Mouse (Mus musculus) stomach, embryonic 14.5 days (tissue): ENCODE measurements around the gene Agrn. TPM values are rescaled to one million over a fixed set of nuclear protein-coding genes. Genes with fewer than 3 reads are reported as not detected.

Experiments used
- ATAC-seq: fragments of 200-750 bp; cut with Nextera tagmentation; 2 replicates; pipeline ENCODE4 v1.8.0; 2017; ENCODE audit warnings: low read depth, moderate TSS enrichment; ENCODE audit not compliant: insufficient number of reproducible peaks, insufficient read depth, low FRiP score
- H3K27ac ChIP-seq: fragments of 300-500 bp; sonication (generic); 2 replicates; pipeline ENCODE4 v1.5.1; 2014; ENCODE audit warnings: mild to moderate bottlenecking, low read length, moderate library complexity, mixed read lengths
- H3K27me3 ChIP-seq: fragments of 300-500 bp; sonication (generic); 2 replicates; pipeline ENCODE4 v1.6.1; 2014; ENCODE audit warnings: low read length, control low read depth, mixed read lengths; ENCODE audit not compliant: control insufficient read depth, insufficient read depth
- H3K36me3 ChIP-seq: fragments of 300-500 bp; sonication (generic); 2 replicates; pipeline ENCODE4 v1.6.1; 2014; ENCODE audit warnings: mild to moderate bottlenecking, control low read depth, low read length, moderate library complexity, mixed read lengths; ENCODE audit not compliant: control insufficient read depth, insufficient read depth
- H3K4me1 ChIP-seq: fragments of 300-500 bp; sonication (generic); 2 replicates; pipeline ENCODE4 v1.6.1; 2014; ENCODE audit warnings: low read length, control low read depth, mixed read lengths; ENCODE audit not compliant: control insufficient read depth, insufficient read depth
- H3K4me2 ChIP-seq: fragments of 300-500 bp; sonication (generic); replicated peaks from 2 replicates; pipeline ENCODE4 v1.6.1; 2014; ENCODE audit warnings: low read depth, low read length, control low read depth
- H3K4me3 ChIP-seq: fragments of 300-500 bp; sonication (generic); 2 replicates; pipeline ENCODE4 v1.5.1; 2014; ENCODE audit warnings: low read depth, low read length, control low read depth
- H3K9ac ChIP-seq: fragments of 300-500 bp; sonication (generic); replicated peaks from 2 replicates; pipeline ENCODE4 v1.6.1; 2014; ENCODE audit warnings: low read depth, mild to moderate bottlenecking, control low read depth, low read length, moderate library complexity, mixed read lengths
- H3K9me3 ChIP-seq: fragments of 300-500 bp; sonication (generic); 2 replicates; pipeline ENCODE4 v1.6.1; 2016; ENCODE audit warnings: low read depth, low read length, control low read depth; ENCODE audit not compliant: control insufficient read depth
- WGBS: fragments of 180-500 bp; shearing (Covaris S2); extraction: QIAGEN DNeasy Blood & Tissue Kit; methylation state at CpG from one replicate; pipeline ENCODE4 v1.1.7; 2014; 5-methylcytosine and 5-hydroxymethylcytosine counted together
- microRNA-seq: library from miRNA; unstranded; fragments of <30 nt; microRNA quantifications from one replicate; pipeline ENCODE4, GENCODE M21; 2016
- polyA plus RNA-seq: library from polyadenylated mRNA; unstranded; fragments of >200 nt; fragmentation: Nextera tagmentation; extraction: Ambion mirVana; gene quantifications from 2 replicates; pipeline ENCODE4 v1.2.1, GENCODE M21; 2014

Agrn gene
- polyA plus RNA-seq, 1 experiment from 2014 or later = 83.0 TPM

- no peak for ATAC-seq
- no peaks in the 10 kb centered on the region for H3K36me3 ChIP-seq
- no peaks in the 10 kb centered on the region for H3K4me1 ChIP-seq
- no peaks in the 10 kb centered on the region for H3K9me3 ChIP-seq
- H3K9ac ChIP-seq = no peak overlapping the region
- 78% methylated on average over 10 of the region's 10 CpGs for WGBS
- no peak overlapping the region for H3K4me3 ChIP-seq
- H3K4me2 ChIP-seq = no peak overlapping the region
- H3K27me3 ChIP-seq = no peaks in the 10 kb centered on the region
- no peak overlapping the region for H3K27ac ChIP-seq
Measured at GRCm38 (mm10) chr4:156130940-156131339, 66.3 kb downstream of the Agrn start.

DNA sequence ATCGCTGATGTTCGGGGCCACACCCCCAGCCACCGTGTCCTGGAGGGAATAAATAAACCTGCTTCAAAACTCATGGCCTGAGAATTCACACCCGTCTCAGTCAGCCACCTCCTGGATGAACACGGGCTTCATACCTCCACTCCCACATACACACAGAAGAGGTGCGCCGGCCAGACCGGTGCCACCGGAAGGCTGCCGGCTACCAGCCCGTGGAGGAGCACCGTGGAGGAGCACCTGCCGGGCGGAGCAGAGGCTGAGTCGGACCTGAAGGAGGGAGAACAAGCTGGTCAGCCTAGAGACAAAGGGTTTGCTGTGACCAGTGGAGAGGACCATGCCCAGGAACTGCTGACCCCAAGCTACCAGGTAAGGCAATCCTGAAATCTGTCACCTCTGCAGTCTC is 66.9 kb downstream of the Agrn start, which contains the start of gene Rnf223:
TSS of gene Rnf223 (plus strand) at position 78 of the 400 bp plus-strand sequence.
- H3K4me3 ChIP-seq = no peak within 1 kb of the TSS
- H3K4me2 ChIP-seq = no peak within 1 kb of the TSS
- WGBS = 77% methylated on average over 15 of the region's 15 CpGs
- no peaks in the 10 kb centered on the region for H3K4me1 ChIP-seq
- no peak for ATAC-seq
- no peaks in the 10 kb centered on the region for H3K27me3 ChIP-seq
- peaks cover 5% of the 10 kb centered on the region; the same call in 1 of the 2 replicates for H3K36me3 ChIP-seq
- no peak within 1 kb of the TSS for H3K27ac ChIP-seq
- no peak within 1 kb of the TSS for H3K9ac ChIP-seq
- no peaks in the 10 kb centered on the region for H3K9me3 ChIP-seq

GRCm38 (mm10) chr4:156128746-156129145 is 68.5 kb downstream of the Agrn start:
- Histone ChIP-seq H3K27ac (no peak overlapping the region), H3K9ac (no peak overlapping the region), H3K4me3 (no peak overlapping the region), H3K4me2 (no peak overlapping the region), H3K27me3 (no peaks in the 10 kb centered on the region), H3K36me3 (peaks cover 10% of the 10 kb centered on the region), H3K4me1 (no peaks in the 10 kb centered on the region), H3K9me3 (no peaks in the 10 kb centered on the region)
- WGBS = 79% methylated on average over 5 of the region's 5 CpGs
- no peak for ATAC-seq

DNA sequence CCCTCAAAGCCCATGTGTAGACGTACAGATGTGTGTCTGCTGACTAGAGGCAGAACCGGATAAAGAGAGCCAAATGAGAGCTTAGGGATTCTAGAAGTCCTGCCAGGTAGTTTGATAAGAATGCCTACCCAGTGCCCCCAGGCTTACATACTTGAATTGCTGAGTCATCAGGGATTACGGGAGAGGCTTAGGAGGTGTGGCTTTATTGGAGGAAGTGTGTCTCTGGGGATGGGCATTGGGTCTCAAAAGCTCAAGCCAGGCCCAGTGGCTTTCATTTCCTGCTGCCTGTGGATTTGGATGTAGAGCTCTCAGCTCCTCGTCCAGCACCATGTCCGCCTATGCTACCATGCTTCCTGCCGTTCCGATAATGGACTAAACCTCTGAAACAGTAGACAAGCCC is 70.4 kb downstream of the Agrn start:
- Histone ChIP-seq H3K9ac (no peak overlapping the region), H3K4me2 (no peak overlapping the region), H3K27me3 (no peaks in the 10 kb centered on the region), H3K4me3 (no peak overlapping the region), H3K27ac (no peak overlapping the region), H3K4me1 (no peaks in the 10 kb centered on the region), H3K9me3 (no peaks in the 10 kb centered on the region), H3K36me3 (peaks cover 29% of the 10 kb centered on the region)
- WGBS = 90% methylated on average over 7 of the region's 7 CpGs
- ATAC-seq = no peak

GRCm38 (mm10) chr4:156125393-156125792 is 71.9 kb downstream of the Agrn start:
- no peaks in the 10 kb centered on the region for H3K9me3 ChIP-seq
- no peak for ATAC-seq
- H3K9ac ChIP-seq = no peak overlapping the region
- H3K36me3 ChIP-seq = peaks cover 42% of the 10 kb centered on the region
- no peaks in the 10 kb centered on the region for H3K27me3 ChIP-seq
- WGBS = 95% methylated on average over 6 of the region's 6 CpGs
- no peak overlapping the region for H3K4me3 ChIP-seq
- H3K4me2 ChIP-seq = no peak overlapping the region
- no peaks in the 10 kb centered on the region for H3K4me1 ChIP-seq
- no peak overlapping the region for H3K27ac ChIP-seq

DNA sequence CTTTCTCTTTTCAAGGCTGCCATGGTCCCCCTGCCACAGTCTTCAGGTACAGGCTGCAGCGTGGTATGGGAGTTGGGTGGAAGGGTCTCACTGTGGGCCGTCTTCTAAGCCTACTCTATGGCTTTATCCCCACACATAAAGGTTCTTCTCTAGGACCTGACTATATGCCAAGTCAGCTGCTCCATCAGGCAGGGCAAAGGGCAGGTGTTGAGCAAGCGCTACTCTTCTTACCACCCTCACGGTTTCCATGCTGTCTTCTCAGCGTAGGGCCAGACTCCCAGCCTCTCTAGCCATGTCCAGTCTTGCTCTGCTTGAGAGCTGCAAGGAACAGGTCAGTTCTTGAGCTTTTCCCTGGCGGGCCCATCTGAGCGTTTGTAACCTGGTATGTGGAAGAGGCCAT is 73.2 kb downstream of the Agrn start:
- Histone ChIP-seq H3K9ac (no peak overlapping the region), H3K27me3 (no peaks in the 10 kb centered on the region), H3K9me3 (no peaks in the 10 kb centered on the region), H3K4me1 (no peaks in the 10 kb centered on the region), H3K4me3 (no peak overlapping the region), H3K27ac (no peak overlapping the region), H3K36me3 (peaks cover 54% of the 10 kb centered on the region), H3K4me2 (no peak overlapping the region)
- 93% methylated on average over 7 of the region's 7 CpGs for WGBS
- ATAC-seq = no peak

Small RNA genes lying within 50 kb of the gene (microRNA-seq; reads per million reads assigned to microRNA genes)
- gene Mir7658 = 4.4 reads per million, percentile 11 among the genes with 10 or more reads in this experiment

Other genes with a start within 250 kb of the Agrn start
- gene C1qtnf12, start 235.2 kb downstream of the Agrn start, polyA plus RNA-seq = 38.6 and 40.5 TPM in 2 replicates
- 18.6 and 18.9 TPM in 2 replicates for gene B3galt6, start 204.8 kb downstream of the Agrn start, polyA plus RNA-seq
- 163 and 171 TPM in 2 replicates for gene Sdf4, start 204.6 kb downstream of the Agrn start, polyA plus RNA-seq
- 0.34 and 0.41 TPM in 2 replicates for gene Tnfrsf4, start 183.6 kb downstream of the Agrn start, polyA plus RNA-seq
- 2.7 and 3.2 TPM in 2 replicates for gene Tnfrsf18, start 171.3 kb downstream of the Agrn start, polyA plus RNA-seq
- 6.0 and 6.2 TPM in 2 replicates for gene Ttll10, start 138.1 kb downstream of the Agrn start, polyA plus RNA-seq
- gene 9430015G10Rik, start 87.5 kb downstream of the Agrn start, polyA plus RNA-seq = 35.9 and 38.4 TPM in 2 replicates
- 0.19 and 0.45 TPM in 2 replicates for gene Rnf223, start 67.0 kb downstream of the Agrn start, polyA plus RNA-seq
- gene Isg15, start 3.3 kb upstream of the Agrn start, polyA plus RNA-seq = 0.48 and 1.3 TPM in 2 replicates
- gene AW011738, start 5.8 kb upstream of the Agrn start, polyA plus RNA-seq = 0.41 and 0.82 TPM in 2 replicates
- 0.55 and 1.3 TPM in 2 replicates for gene Perm1, start 18.4 kb upstream of the Agrn start, polyA plus RNA-seq
- gene Plekhn1, start 37.4 kb upstream of the Agrn start, polyA plus RNA-seq = 21.2 and 22.8 TPM in 2 replicates
- gene Noc2l, start 38.5 kb upstream of the Agrn start, polyA plus RNA-seq = 75.6 and 79.8 TPM in 2 replicates
- 0.28 TPM in 1 of 2 replicates, not detected in the other for gene Samd11, start 58.2 kb upstream of the Agrn start, polyA plus RNA-seq
- gene Vmn2r-ps159, start 133.6 kb upstream of the Agrn start, polyA plus RNA-seq = not detected in 2 replicates